Mouse (Mus musculus): Measurements from ENCODE around the gene Cacna2d2.

DNA sequence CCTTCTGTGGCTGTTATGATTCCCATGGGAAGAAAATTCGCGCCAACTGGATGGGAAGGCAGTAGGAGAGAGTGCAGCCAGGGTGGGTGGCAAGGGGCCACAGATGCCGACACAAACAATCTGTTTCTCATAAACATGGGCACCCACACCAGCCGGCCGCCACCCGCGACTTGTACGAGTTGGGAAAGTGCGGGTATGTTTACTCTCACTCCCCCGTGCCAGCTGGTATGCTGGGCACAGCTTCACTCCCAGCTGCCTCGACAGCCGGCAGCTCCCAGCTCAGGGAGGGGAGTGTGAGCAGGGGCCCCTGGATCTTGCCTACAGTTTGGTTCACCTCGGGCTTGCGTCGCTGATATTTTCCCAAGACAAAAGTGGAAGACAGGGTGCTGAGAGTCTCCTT lies 57.3 kb downstream of the Cacna2d2 start:
- TF ChIP-seq NANOG (IDR thresholded peaks at IDR 0.05; ENCODE audit: borderline replicate concordance, low read length) (no peak), CTCF (conservative IDR thresholded peaks at IDR 0.05; ENCODE audit: low read length) (no peak)
